Mouse (Mus musculus): ENCODE data around the gene Rara. TPM values are rescaled to one million over a fixed set of nuclear protein-coding genes. Genes with fewer than 3 reads are reported as not detected.
"Not testable (repeated sequence)": the region's sequence is repeated elsewhere in the genome, so short reads cannot be mapped to it uniquely, and the experiment has no call there.

Rara gene
- polyA plus RNA-seq, 1 experiment from 2014 or later = 20.1 TPM

- H3K4me3 ChIP-seq (ENCODE audit: low read depth, low read length) = no peak overlapping the region
- no peaks in the 10 kb centered on the region for H3K36me3 ChIP-seq (ENCODE audit: control insufficient read depth, insufficient read depth, low read length)
- ATAC-seq (ENCODE audit: low FRiP score, low TSS enrichment) (no peak), DNase-seq (ENCODE audit: low spot score) (peak; percentile 55)
- peaks cover 62% of the 10 kb centered on the region for H3K4me1 ChIP-seq (replicated peaks; ENCODE audit: control insufficient read depth, insufficient read depth)
- H3K4me2 ChIP-seq (replicated peaks; ENCODE audit: low read depth) = peak overlapping the region; percentile 29
- TF ChIP-seq CTCF (IDR thresholded peaks at IDR 0.05; ENCODE audit: low read depth) (no peak), EP300 (optimal IDR thresholded peaks at IDR 0.05) (no peak)
- H3K27me3 ChIP-seq (ENCODE audit: control insufficient read depth, insufficient read depth, low read length) = no peaks in the 10 kb centered on the region
- WGBS = 21% methylated on average over 7 of the region's 7 CpGs
- peak overlapping the region; percentile 61 for H3K27ac ChIP-seq (replicated peaks)
- no peaks in the 10 kb centered on the region for H3K9me3 ChIP-seq (ENCODE audit: control insufficient read depth, low read length)
- H3K9ac ChIP-seq (ENCODE audit: low read length) = no peak overlapping the region
Measured at GRCm38 (mm10) chr11:98930127-98930601, 2.5 kb downstream of the Rara start.

GRCm38 (mm10) chr11:98930773-98931512 is 3.3 kb downstream of the Rara start:
- WGBS = 23% methylated on average over 10 of the region's 10 CpGs
- no peak for TF ChIP-seq CTCF (IDR thresholded peaks at IDR 0.05; ENCODE audit: low read depth)
- no peak for TF ChIP-seq EP300 (optimal IDR thresholded peaks at IDR 0.05)

GRCm38 (mm10) chr11:98931513-98932292 is 4.1 kb downstream of the Rara start:
- Histone ChIP-seq H3K36me3 (ENCODE audit: control insufficient read depth, insufficient read depth, low read length) (no peaks in the 10 kb centered on the region), H3K4me3 (ENCODE audit: low read depth, low read length) (no peak overlapping the region), H3K27me3 (ENCODE audit: control insufficient read depth, insufficient read depth, low read length) (no peaks in the 10 kb centered on the region), H3K27ac (replicated peaks) (peak overlapping the region; percentile 61), H3K9ac (ENCODE audit: low read length) (peak overlapping the region; percentile 27; the same call in 1 of the 2 replicates), H3K4me1 (replicated peaks; ENCODE audit: control insufficient read depth, insufficient read depth) (peaks cover 56% of the 10 kb centered on the region), H3K4me2 (replicated peaks; ENCODE audit: low read depth) (peak overlapping the region; percentile 27; the same call in 1 of the 2 replicates), H3K9me3 (ENCODE audit: control insufficient read depth, low read length) (no peaks in the 10 kb centered on the region)
- peak; percentile 38 for DNase-seq (ENCODE audit: low spot score)
- no peak for ATAC-seq (ENCODE audit: low FRiP score, low TSS enrichment)
- no peak for TF ChIP-seq EP300 (optimal IDR thresholded peaks at IDR 0.05)
- TF ChIP-seq CTCF (IDR thresholded peaks at IDR 0.05; ENCODE audit: low read depth) = peak; percentile 56
- whole genome bisulfite sequencing = 16% methylated on average over 7 of the region's 7 CpGs

More at GRCm38 (mm10) chr11:98930773-98931512, 3.3 kb downstream of the Rara start:
- Histone ChIP-seq H3K4me3 (ENCODE audit: low read depth, low read length) (no peak overlapping the region), H3K4me2 (replicated peaks; ENCODE audit: low read depth) (0 out of 2 replicates have a peak overlapping the region, but pooled peaks have one; percentile 6), H3K4me1 (replicated peaks; ENCODE audit: control insufficient read depth, insufficient read depth) (peaks cover 55% of the 10 kb centered on the region), H3K9me3 (ENCODE audit: control insufficient read depth, low read length) (no peaks in the 10 kb centered on the region), H3K27ac (replicated peaks) (peak overlapping the region; percentile 61), H3K9ac (ENCODE audit: low read length) (peak overlapping the region; percentile 27; the same call in 1 of the 2 replicates), H3K27me3 (ENCODE audit: control insufficient read depth, insufficient read depth, low read length) (no peaks in the 10 kb centered on the region), H3K36me3 (ENCODE audit: control insufficient read depth, insufficient read depth, low read length) (no peaks in the 10 kb centered on the region)
- DNase-seq (ENCODE audit: low spot score) = peak; percentile 27
- no peak for ATAC-seq (ENCODE audit: low FRiP score, low TSS enrichment)

- DNase-seq (ENCODE audit: low spot score) = peak; percentile 62
- H3K9me3 ChIP-seq (ENCODE audit: control insufficient read depth, low read length) = no peaks in the 10 kb centered on the region
- H3K27me3 ChIP-seq (ENCODE audit: control insufficient read depth, insufficient read depth, low read length) = no peaks in the 10 kb centered on the region
- TF ChIP-seq CTCF (IDR thresholded peaks at IDR 0.05; ENCODE audit: low read depth) (no peak), EP300 (optimal IDR thresholded peaks at IDR 0.05) (no peak)
- ATAC-seq (ENCODE audit: low FRiP score, low TSS enrichment) = no peak
- WGBS = 10% methylated on average over 19 of the region's 19 CpGs
- peak overlapping the region; percentile 79 for H3K27ac ChIP-seq (replicated peaks)
- H3K4me1 ChIP-seq (replicated peaks; ENCODE audit: control insufficient read depth, insufficient read depth) = peaks cover 54% of the 10 kb centered on the region
- H3K4me2 ChIP-seq (replicated peaks; ENCODE audit: low read depth) = peak overlapping the region; percentile 27
- H3K36me3 ChIP-seq (ENCODE audit: control insufficient read depth, insufficient read depth, low read length) = no peaks in the 10 kb centered on the region
- no peak overlapping the region for H3K9ac ChIP-seq (ENCODE audit: low read length)
- H3K4me3 ChIP-seq (ENCODE audit: low read depth, low read length) = no peak overlapping the region
Measured at GRCm38 (mm10) chr11:98932293-98933091, 4.9 kb downstream of the Rara start.

- no peaks in the 10 kb centered on the region for H3K36me3 ChIP-seq (ENCODE audit: control insufficient read depth, insufficient read depth, low read length)
- H3K4me2 ChIP-seq (replicated peaks; ENCODE audit: low read depth) = peak overlapping the region; percentile 27
- DNase-seq (ENCODE audit: low spot score) = peak; percentile 83
- H3K9ac ChIP-seq (ENCODE audit: low read length) = no peak overlapping the region; the same call in 1 of the 2 replicates
- no peaks in the 10 kb centered on the region for H3K9me3 ChIP-seq (ENCODE audit: control insufficient read depth, low read length)
- ATAC-seq (ENCODE audit: low FRiP score, low TSS enrichment) = peak; percentile 3; the same call in 1 of the 2 replicates
- 16% methylated on average over 9 of the region's 9 CpGs for WGBS
- H3K27ac ChIP-seq (replicated peaks) = peak overlapping the region; percentile 79
- no peaks in the 10 kb centered on the region for H3K27me3 ChIP-seq (ENCODE audit: control insufficient read depth, insufficient read depth, low read length)
- peak; percentile 73 for TF ChIP-seq CTCF (IDR thresholded peaks at IDR 0.05; ENCODE audit: low read depth)
- peak; percentile 35 for TF ChIP-seq EP300 (optimal IDR thresholded peaks at IDR 0.05)
- no peak overlapping the region for H3K4me3 ChIP-seq (ENCODE audit: low read depth, low read length)
- H3K4me1 ChIP-seq (replicated peaks; ENCODE audit: control insufficient read depth, insufficient read depth) = peaks cover 49% of the 10 kb centered on the region
Measured at GRCm38 (mm10) chr11:98933151-98933550, 5.5 kb downstream of the Rara start.

- not testable (repeated sequence) for ATAC-seq (ENCODE audit: low FRiP score, low TSS enrichment); DNase-seq (ENCODE audit: low spot score)
- peaks cover 42% of the 10 kb centered on the region for H3K4me1 ChIP-seq (replicated peaks; ENCODE audit: control insufficient read depth, insufficient read depth)
Measured at GRCm38 (mm10) chr11:98933847-98934246, 6.2 kb downstream of the Rara start.

More at GRCm38 (mm10) chr11:98933847-98934246, 6.2 kb downstream of the Rara start:
- not testable (repeated sequence) for H3K9me3 ChIP-seq (ENCODE audit: control insufficient read depth, low read length); H3K36me3 ChIP-seq (ENCODE audit: control insufficient read depth, insufficient read depth, low read length); H3K27me3 ChIP-seq (ENCODE audit: control insufficient read depth, insufficient read depth, low read length); H3K4me2 ChIP-seq (replicated peaks; ENCODE audit: low read depth); H3K9ac ChIP-seq (ENCODE audit: low read length); H3K4me3 ChIP-seq (ENCODE audit: low read depth, low read length); H3K27ac ChIP-seq (replicated peaks)
- 54% methylated on average over 2 of the region's 2 CpGs for WGBS

Measured in stomach, postnatal 0 days (tissue).